Mouse (Mus musculus) cerebellum, postnatal 10 days (tissue): Measurements from ENCODE around the gene Zgrf1.

ENCODE experiments used
- DNase-seq, 2 experiments: peaks; one replicate each; pipeline ENCODE4 v3.0.0; 2021; ENCODE audit warnings: mixed read lengths in 2 of 2

Zgrf1 gene

DNA sequence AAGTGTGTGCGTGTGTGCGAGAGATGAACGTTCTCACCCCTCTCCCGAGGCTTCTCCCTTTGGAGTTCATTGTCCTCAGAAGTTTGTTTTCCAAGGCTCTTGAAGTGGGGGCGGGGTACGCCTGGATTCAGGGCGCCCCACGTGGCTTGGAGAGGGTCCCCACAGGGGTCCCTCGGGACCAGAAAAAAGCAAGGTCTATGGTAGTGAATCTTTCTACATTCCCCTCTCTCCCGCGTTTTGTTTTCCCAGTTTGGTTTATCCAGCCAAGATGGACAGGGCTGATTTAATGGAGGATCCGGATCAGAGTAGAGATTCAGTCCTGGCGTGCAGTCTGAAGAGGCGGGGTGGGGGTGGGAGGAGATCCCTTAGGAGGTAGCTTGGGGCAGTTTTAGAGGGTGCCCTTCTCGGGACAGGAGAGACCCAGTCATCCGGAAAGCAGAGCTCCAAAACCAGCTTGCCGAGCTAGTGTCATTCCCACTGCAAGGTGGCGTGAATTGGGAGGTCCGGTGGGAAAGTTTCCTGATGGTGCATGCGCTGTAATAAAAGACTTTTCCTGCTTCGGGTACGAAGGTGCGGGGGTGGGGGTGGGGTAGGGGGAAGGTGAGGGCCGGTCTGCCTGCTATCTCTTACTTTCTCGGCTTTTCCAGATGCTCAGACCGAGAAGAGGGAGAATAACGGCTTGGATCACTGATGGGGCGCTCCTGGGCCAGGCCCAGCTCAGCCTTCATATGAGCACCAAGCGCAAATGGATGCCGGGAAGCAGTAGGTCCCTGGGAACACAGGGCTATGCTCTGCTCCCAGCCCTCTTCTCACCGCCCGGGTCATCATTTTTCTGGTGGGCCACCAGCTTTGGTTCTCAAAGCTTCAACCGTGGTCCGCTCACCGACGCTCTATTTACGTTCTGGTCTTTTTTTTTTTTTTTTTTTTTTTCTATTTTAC is 87.7 kb downstream of the Zgrf1 start:
- DNase-seq, result no peak

DNA sequence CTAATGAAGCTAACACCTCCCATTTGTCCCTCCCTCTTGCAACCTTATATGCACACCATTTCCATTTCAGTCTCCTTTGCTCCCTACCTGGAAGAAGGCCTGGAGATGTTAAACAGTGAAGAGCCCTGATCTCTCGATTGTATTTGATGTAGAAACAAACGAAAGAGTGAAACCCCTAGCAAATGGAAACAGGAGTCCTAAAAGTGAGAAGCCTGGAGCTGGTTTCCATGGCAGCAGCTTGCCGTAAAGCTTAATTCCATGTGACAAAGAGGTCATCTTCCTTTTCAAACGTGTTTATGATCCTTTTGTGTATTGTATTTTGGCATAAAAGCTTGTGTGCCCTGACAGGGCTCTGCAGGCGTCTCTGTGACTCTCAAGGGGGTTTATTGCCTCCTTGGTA is 88.9 kb downstream of the Zgrf1 start:
- no peak for DNase-seq

DNA sequence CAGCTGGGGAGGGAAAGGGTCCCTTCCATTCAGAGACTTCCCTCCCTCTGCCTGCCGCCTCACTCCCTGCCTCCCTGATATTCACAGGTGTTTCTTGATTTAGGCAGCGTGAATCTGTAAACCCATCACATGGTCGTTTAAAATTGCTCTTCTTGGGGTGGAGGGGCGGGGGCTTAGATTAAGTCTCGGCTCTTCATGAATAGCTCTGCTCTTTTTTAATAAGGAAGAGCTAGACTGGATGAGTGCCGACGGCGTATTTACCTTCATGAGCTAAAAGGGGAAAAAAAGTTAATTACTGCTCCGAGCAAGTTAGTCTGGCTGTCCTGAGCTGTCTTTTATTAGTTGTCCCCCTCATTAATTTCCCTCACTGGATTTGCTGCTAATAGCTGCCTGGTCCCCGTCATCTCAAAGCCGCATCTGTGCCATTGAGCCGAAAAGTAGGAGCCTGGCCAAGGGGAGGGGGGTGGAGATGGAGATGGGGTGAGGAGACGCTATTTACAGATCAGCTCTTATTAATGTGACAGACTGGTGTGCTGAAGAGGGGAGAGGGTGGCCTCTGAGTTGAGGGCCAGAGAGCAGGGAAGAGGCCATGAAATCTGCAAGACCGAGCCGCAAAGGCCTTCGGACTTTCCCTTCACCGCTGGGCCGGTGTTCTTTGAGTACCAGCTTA is 93.0 kb downstream of the Zgrf1 start:
- DNase-seq, result peak in 1 of 2 experiments; percentile 38

DNA sequence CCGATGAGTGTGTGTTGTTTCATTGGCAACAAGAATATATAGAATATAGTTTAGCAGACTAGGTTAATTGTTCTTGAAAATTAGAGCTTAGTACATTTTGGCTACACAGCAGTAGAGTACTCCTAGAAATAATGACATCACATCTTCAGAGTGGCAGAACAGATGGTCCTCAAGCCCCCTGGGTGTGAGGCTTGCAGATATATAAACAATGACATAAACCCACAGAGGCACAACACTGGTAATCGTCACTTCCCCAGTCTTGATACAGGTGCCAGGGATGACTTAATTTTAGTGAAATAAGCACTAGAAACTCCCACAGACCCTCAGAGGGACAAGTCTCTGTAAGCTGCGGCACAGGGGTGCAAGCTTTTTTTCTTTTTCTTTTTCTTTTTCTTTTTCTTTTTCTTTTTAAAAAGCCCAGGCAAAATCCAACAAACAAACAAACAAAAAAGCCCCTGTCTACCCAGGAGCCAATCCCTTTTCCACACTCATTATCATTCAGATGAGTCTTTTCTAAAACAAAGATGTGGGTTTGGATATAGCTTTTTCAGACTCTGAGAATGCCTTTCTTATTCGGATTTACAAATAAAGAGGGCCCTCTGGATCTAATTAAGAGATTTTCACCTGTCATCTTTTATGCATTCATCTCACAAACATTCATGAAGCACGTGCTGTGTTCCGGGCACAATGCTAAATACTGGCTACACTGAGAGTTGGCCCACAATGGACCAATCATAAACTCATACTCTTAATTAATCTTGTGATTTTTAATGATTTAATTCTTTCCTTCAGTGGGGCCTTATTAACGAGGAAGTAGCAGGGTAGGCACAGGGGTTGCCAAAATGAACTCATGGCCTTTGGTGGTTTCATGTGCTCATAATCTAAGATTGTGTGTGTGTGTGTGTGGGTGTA is 98.7 kb downstream of the Zgrf1 start:
- no peak for DNase-seq

DNA sequence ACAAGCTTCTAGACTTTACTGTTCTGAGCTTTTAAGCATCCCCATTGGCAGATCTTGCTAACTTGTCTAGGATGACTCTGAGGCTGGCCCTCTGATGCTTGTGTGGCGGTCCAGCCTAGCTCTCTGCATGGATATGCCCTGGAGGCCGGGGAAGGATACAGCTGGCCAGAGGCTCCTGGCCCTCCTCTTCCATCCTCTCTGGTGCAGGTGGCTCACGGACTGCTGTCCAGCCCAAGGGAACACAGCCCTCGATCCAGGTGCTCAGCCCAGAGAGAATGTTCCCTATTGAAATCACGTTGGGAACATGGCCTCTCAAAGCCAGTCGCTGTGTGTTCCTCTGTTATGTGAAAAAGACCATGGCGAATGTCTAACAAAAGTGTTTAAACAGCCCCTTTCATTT is 107.4 kb downstream of the Zgrf1 start:
- no peak for DNase-seq

DNA sequence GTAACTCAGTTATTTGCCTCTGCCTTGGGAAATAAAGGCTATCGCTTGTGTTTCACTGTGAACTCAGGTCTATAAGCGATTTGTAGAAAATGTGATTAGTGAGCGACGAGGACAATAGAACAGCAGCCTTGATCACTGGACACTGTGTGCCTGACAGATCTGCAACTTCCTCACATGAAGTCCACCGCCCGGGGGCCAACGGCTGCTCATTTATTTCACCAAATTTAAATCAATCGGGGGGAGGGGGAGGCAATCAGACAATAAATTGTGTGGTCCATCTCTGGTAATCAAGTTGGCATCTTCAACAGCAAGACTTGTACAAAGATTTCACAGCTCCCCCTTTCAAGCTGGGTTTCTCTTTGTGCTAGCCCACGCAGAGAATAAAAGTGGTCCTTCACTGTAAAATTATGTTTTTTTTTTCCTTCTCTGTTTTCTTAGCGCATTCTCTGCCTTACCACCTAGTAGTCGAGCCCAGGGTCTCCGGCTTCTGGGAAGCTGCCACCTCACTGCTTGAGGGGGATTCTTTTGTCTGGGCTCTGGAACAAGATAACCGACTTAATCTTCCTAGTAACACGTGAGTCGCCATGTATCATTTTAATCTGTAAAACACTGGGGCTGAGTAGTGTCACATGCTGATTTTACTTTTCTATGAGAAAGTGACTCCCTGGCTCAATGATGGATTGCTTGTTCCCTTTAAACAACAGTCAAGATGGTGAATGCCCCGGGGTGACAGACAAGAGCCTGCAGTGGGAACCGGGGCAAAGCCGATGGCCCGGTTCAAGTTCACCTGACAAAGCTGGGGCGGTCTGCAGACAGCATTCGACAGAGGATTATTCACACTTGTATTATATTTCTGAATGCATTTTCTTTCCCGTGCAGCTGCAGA is 108.6 kb downstream of the Zgrf1 start:
- DNase-seq, result no peak
